Mouse (Mus musculus) megakaryocyte, embryonic 14.5 days (primary cell): ENCODE data around the gene 9530077C05Rik. TPM values are rescaled to one million over a fixed set of nuclear protein-coding genes. Genes with fewer than 3 reads are reported as not detected.

ENCODE experiments used
- H3K27me3 ChIP-seq: replicated peaks from 2 replicates; pipeline ENCODE3; 2012; ENCODE audit warnings: inconsistent platforms
- H3K36me3 ChIP-seq: replicated peaks from 2 replicates; pipeline ENCODE3; 2012; ENCODE audit warnings: low read length, inconsistent platforms, mixed read lengths
- H3K4me1 ChIP-seq: 2 replicates; pipeline ENCODE4 v1.6.1; 2012; ENCODE audit warnings: inconsistent platforms
- H3K4me3 ChIP-seq: replicated peaks from 2 replicates; pipeline ENCODE3; 2012; ENCODE audit warnings: moderate library complexity, mild to moderate bottlenecking, inconsistent platforms
- H3K9me3 ChIP-seq: 2 replicates; pipeline ENCODE4 v1.6.1; 2012; ENCODE audit warnings: inconsistent platforms
- FLI1 ChIP-seq: IDR thresholded peaks from 2 replicates; pipeline ENCODE4 v1.6.1; 2012; ENCODE audit warnings: low read length, inconsistent platforms, mixed read lengths
- GATA1 ChIP-seq: IDR thresholded peaks from 3 replicates; pipeline ENCODE4 v1.6.1; 2012; ENCODE audit warnings: mixed read lengths, low read length, inconsistent platforms, borderline replicate concordance
- polyA plus RNA-seq: library from polyadenylated mRNA; stranded (reverse); fragments of >175 nt; gene quantifications from 2 replicates; pipeline ENCODE4 v1.2.3, GENCODE M21; 2012; ENCODE audit warnings: low replicate concordance; ENCODE audit not compliant: insufficient read depth

Gene 9530077C05Rik
- polyA plus RNA-seq, 1 experiment, result not detected

DNA sequence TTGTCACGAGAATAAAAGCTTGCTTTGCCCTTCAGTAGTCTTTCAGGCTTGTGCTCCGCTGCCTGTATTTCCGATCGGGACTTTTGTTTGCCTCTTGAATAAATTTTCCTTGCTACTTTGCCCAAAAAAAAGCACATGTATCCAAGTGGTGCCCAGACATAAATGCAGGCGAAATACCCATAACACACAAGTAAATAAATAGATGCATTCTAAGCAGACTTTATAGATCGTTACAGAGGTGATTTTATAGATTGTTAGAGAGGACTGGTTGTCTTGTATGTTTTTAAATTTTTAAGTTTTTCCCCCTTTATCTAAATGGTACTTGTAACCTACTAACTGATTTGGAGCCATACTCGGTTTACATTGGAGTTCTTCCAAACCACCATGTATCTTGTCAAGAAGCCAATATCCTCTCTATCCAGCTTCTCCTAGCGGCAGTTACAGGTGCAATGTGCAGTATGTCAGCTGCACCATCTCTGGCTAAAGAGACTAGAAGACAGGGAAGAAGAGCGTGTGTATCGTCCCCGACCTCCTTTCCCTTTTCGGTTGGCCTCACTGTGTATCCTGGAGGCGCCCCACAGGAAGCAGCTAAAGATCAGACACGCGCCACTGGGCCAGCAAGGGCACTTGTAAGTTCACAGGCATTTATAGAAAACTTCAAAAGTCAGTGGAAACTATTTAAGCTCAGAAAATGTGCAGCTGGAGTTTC is 18.4 kb downstream of the 9530077C05Rik start:
- Histone ChIP-seq H3K9me3 (peaks cover 8% of the 10 kb centered on the region), H3K36me3 (no peaks in the 10 kb centered on the region), H3K4me1 (peaks cover 16% of the 10 kb centered on the region), H3K27me3 (no peaks in the 10 kb centered on the region), H3K4me3 (peak overlapping the region; percentile 69)
- no peak for TF ChIP-seq FLI1
- TF ChIP-seq GATA1, result no peak

DNA sequence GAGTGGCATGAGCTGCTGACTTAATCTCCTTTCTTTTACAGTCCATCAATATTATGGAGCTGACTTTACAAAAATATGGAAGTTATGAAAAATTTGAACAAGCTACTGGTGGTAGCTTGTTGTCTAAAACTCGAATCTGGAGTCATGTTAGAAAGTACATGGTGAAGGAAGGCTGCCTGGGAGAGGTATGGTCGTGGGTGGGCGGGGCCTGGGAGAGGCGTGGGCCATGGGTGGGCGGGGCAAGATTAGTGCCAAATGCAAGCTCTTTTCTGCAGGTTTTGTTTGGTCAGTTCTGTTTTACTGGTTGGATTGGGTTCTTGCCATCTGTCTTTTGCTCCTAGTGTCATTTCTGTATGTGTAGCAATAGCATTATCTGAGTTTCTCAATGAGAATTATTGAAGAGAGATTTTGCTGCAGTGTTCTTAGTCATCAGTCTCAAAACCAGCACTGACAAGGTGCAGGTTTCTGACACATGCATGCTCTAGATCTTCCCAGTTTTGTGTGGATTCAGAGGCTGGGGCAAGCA is 19.1 kb downstream of the 9530077C05Rik start:
- no peaks in the 10 kb centered on the region for H3K36me3 ChIP-seq
- TF ChIP-seq FLI1 (no peak), GATA1 (no peak)

DNA sequence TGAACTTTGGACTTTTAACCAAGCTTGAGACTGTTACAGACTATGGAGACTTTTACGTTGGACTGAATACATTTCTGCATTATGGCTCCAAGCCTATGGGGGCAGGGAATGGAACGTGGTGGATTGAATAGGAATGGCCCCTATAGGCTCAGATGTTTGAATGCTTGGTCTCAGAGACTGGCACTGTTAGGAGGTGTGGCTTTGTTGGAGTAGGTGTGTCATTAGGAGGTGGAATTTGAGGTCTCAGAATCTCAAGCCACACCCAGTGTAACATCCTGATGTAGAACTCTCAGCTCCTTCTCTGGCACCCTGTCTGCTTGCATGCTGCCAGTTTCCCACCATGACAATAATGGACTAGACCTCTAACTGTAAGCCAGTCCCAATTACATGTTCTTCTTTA is 21.9 kb downstream of the 9530077C05Rik start:
- Histone ChIP-seq H3K36me3 (no peaks in the 10 kb centered on the region), H3K4me3 (no peak overlapping the region), H3K27me3 (no peaks in the 10 kb centered on the region), H3K9me3 (peaks cover 8% of the 10 kb centered on the region), H3K4me1 (peaks cover 15% of the 10 kb centered on the region)
- no peak for TF ChIP-seq GATA1
- no peak for TF ChIP-seq FLI1

More for the DNA sequence above, 19.1 kb downstream of the 9530077C05Rik start:
- peaks cover 16% of the 10 kb centered on the region for H3K4me1 ChIP-seq
- no peaks in the 10 kb centered on the region for H3K27me3 ChIP-seq
- H3K9me3 ChIP-seq, result peaks cover 8% of the 10 kb centered on the region
- no peak overlapping the region for H3K4me3 ChIP-seq

DNA sequence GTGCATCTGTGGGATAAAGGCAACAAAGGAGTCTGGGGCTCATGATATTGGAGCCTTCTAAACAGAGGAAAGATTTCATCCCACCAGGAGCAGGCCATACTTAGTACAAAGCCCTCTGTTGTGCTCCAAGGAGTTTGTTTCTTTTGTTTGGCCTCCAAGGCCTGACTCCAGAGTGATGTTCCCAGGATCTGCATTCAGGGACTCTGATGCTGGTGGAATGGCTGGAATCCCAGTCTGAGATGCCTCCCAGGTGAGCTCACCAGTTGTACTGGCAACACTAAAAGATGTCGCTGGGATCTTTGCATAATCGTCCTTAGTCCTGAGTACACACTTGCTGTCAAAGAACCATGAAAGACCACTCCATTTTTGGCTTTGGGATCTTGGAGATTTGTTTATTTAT is 22.8 kb downstream of the 9530077C05Rik start:
- Histone ChIP-seq H3K4me3 (no peak overlapping the region), H3K36me3 (no peaks in the 10 kb centered on the region), H3K9me3 (peaks cover 8% of the 10 kb centered on the region), H3K4me1 (peaks cover 7% of the 10 kb centered on the region), H3K27me3 (no peaks in the 10 kb centered on the region)
- TF ChIP-seq GATA1 (no peak), FLI1 (no peak)

DNA sequence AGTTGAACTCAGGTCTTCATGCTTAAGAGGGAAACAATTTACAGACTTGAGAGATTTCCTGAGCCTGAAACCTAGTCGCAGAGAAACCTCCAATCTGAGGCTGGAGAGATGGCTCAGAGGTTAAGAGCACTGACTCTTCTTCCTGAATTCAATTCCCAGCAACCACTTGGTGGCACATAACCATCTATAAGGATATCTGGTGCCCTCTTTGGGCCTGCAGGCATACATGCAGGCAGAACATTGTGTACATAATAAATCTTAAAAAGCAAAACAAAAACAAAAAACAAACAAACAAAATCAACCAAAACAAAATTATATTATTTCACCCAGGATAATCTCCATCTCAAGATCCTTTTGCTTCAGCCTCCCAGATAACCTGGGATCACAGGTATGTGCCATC is 27.5 kb downstream of the 9530077C05Rik start:
- Histone ChIP-seq H3K36me3 (no peaks in the 10 kb centered on the region), H3K27me3 (no peaks in the 10 kb centered on the region), H3K4me3 (no peak overlapping the region), H3K9me3 (no peaks in the 10 kb centered on the region), H3K4me1 (no peaks in the 10 kb centered on the region)
- TF ChIP-seq FLI1 (no peak), GATA1 (no peak)

DNA sequence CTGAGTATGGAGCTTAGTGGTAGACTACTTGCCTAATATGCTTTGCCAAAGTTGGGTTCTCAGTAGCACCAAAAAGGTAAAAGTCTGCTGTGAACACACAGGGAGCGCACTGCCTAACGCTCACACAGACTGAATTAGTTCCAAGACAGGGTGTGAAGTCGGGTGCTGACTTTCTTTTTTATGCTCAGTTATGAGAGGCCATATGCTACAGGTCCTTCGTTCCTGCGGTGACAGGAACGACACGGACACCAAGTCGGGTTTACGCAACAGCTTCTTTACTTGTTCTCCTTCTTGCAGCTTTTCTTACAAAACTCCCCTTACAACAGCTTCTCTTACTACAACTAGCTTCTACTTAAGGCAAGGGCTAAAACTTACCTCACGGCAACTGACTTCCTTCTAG is 31.8 kb downstream of the 9530077C05Rik start:
- no peaks in the 10 kb centered on the region; the same call in 1 of the 2 replicates for H3K4me1 ChIP-seq
- H3K9me3 ChIP-seq, result no peaks in the 10 kb centered on the region
- H3K36me3 ChIP-seq, result peaks cover 26% of the 10 kb centered on the region
- H3K4me3 ChIP-seq, result no peak overlapping the region
- TF ChIP-seq GATA1 (no peak), FLI1 (no peak)
- no peaks in the 10 kb centered on the region for H3K27me3 ChIP-seq

DNA sequence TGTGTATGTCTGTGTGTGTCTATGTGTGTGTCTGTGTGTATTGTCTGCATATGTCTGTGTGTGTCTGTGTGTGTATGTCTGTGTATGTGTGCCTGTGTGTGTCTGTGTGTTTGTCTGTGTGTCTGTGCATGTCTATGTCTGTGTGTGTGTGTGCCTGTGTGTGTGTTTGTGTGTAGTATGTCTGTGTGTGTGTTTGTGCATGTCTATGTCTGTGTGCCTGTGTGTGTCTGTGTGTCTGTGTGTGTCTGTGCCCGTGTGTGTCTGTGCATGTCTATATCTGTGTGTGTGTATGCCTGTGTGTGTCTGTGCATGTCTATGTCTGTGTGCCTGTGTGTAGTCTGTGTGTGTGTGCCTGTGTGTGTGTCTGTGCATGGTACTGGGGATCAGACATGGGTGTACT is 33.8 kb downstream of the 9530077C05Rik start:
- no peaks in the 10 kb centered on the region for H3K27me3 ChIP-seq
- H3K4me3 ChIP-seq, result no peak overlapping the region
- no peak for TF ChIP-seq FLI1
- TF ChIP-seq GATA1, result no peak
- no peaks in the 10 kb centered on the region for H3K9me3 ChIP-seq
- H3K36me3 ChIP-seq, result peaks cover 45% of the 10 kb centered on the region
- H3K4me1 ChIP-seq, result no peaks in the 10 kb centered on the region; the same call in 1 of the 2 replicates

DNA sequence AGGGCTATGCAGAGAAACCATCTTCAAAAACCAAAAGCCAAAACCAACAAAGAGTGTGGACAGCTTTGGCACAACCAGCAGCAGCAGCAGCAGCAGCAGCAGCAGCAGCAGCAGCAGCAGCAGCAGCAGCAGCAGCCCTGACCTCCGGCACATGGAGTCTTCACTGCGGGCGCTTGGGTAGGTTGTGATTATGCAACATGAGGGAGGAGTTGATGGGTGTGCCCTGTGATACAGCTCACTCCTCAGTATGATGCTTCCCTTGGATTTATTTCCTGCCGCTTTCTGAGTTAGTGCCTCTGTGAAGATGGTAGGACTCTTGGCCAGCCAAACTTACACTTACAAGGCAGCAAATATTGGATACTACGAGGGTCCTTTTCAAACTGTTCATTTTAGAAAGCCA is 35.9 kb downstream of the 9530077C05Rik start:
- H3K4me3 ChIP-seq, result no peak overlapping the region

DNA sequence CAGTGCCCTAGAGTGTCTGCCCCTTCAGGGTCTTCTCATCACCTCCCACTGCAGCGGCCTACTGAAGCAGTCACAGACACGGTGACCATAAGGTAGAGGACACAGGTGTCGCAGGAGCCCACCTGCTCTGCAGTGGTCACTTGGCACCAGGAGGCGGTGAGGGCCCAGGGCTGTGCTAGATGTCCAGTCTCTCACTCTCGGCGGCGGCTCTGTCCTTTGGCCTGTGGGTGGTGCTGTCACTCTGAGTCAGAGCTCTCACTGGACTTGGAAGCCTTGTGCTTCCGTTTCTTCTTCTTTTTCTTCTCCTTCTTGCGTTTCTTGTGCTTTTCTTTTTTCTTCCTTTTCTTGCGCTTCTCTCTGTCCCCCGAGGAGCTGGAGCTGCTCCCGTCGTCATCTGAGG is 37.1 kb downstream of the 9530077C05Rik start:
- Histone ChIP-seq H3K4me3 (no peak overlapping the region), H3K36me3 (peaks cover 78% of the 10 kb centered on the region), H3K4me1 (no peaks in the 10 kb centered on the region; the same call in 1 of the 2 replicates), H3K9me3 (no peaks in the 10 kb centered on the region), H3K27me3 (no peaks in the 10 kb centered on the region)
- TF ChIP-seq FLI1 (no peak), GATA1 (no peak)

More for the DNA sequence above, 35.9 kb downstream of the 9530077C05Rik start:
- Histone ChIP-seq H3K27me3 (no peaks in the 10 kb centered on the region), H3K4me1 (no peaks in the 10 kb centered on the region; the same call in 1 of the 2 replicates), H3K36me3 (peaks cover 66% of the 10 kb centered on the region), H3K9me3 (no peaks in the 10 kb centered on the region)
- no peak for TF ChIP-seq FLI1
- no peak for TF ChIP-seq GATA1

DNA sequence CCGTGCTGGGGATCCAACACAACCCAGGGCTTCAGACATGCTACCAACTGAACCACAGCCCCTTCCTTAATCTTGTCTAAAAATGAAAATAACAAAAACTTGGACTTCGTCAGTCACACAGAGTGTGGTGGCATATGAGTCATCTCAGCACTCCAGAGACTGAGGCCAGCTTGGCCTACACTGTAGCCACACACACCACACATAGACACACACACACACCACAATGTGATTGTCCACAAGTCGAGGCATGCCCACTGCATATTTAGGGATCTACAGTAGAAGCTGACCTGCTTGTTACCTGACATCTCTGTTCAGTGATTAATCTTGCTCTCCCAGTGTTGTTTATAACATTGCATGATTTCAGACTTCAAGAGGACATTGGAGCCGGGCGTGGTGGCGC is 37.9 kb downstream of the 9530077C05Rik start:
- TF ChIP-seq GATA1, result no peak
- no peak for TF ChIP-seq FLI1
- Histone ChIP-seq H3K9me3 (no peaks in the 10 kb centered on the region), H3K4me1 (no peaks in the 10 kb centered on the region; the same call in 1 of the 2 replicates), H3K4me3 (no peak overlapping the region), H3K27me3 (no peaks in the 10 kb centered on the region), H3K36me3 (peaks cover 86% of the 10 kb centered on the region)
